Mouse (Mus musculus) lung, postnatal 10 days (tissue): ENCODE results near the gene BC037034.
A peak's percentile ranks its signal among the peaks of the same experiment; 100 is the strongest.
"Not testable (repeated sequence)": the region's sequence is repeated elsewhere in the genome, so short reads cannot be mapped to it uniquely, and the experiment has no call there.

Experiments used
- DNase-seq: peaks from one replicate; pipeline ENCODE4 v3.0.0; 2021

Gene BC037034

GRCm38 (mm10) chr5:138260834-138261233, 3.0 kb downstream of the BC037034 start:
- DNase-seq, result no peak

GRCm38 (mm10) chr5:138260051-138260450, 3.8 kb downstream of the BC037034 start:
- DNase-seq, result no peak

GRCm38 (mm10) chr5:138258993-138259392, 4.8 kb downstream of the BC037034 start:
- DNase-seq, result no peak

- DNase-seq, result no peak
Observed at GRCm38 (mm10) chr5:138258542-138258941, 5.3 kb downstream of the BC037034 start.

GRCm38 (mm10) chr5:138258078-138258477, 5.8 kb downstream of the BC037034 start:
- DNase-seq, result no peak

GRCm38 (mm10) chr5:138257585-138257978, 6.3 kb downstream of the BC037034 start:
- DNase-seq, result no peak

GRCm38 (mm10) chr5:138256966-138257584, 6.8 kb downstream of the BC037034 start:
- no peak for DNase-seq

GRCm38 (mm10) chr5:138256094-138256467, 7.8 kb downstream of the BC037034 start:
- DNase-seq, result no peak

- DNase-seq, result peak; percentile 97
Observed at GRCm38 (mm10) chr5:138255353-138256093, 8.3 kb downstream of the BC037034 start, which contains the start of gene Lamtor4. Lamtor4 (plus strand) TSS chr5:138255482.

- no peak for DNase-seq
Observed at GRCm38 (mm10) chr5:138253061-138253460, 10.8 kb downstream of the BC037034 start.

GRCm38 (mm10) chr5:138251144-138251543, 12.7 kb downstream of the BC037034 start:
- DNase-seq, result no peak

- peak; percentile 31 for DNase-seq
Observed at GRCm38 (mm10) chr5:138241511-138241910, 22.3 kb downstream of the BC037034 start.

- no peak for DNase-seq
Observed at GRCm38 (mm10) chr5:138234224-138234623, 29.6 kb downstream of the BC037034 start.

GRCm38 (mm10) chr5:138233778-138234177, 30.1 kb downstream of the BC037034 start:
- no peak for DNase-seq

GRCm38 (mm10) chr5:138229511-138229910, 34.3 kb downstream of the BC037034 start:
- DNase-seq, result no peak

GRCm38 (mm10) chr5:138228026-138228425, 35.8 kb downstream of the BC037034 start:
- peak; percentile 41 for DNase-seq

- no peak for DNase-seq
Observed at GRCm38 (mm10) chr5:138227367-138227766, 36.5 kb downstream of the BC037034 start.

- DNase-seq, result no peak
Observed at GRCm38 (mm10) chr5:138226491-138226890, 37.3 kb downstream of the BC037034 start.

GRCm38 (mm10) chr5:138225700-138226099, 38.1 kb downstream of the BC037034 start, which contains the start of gene Nxpe5:
Nxpe5 (plus strand) TSS chr5:138225898.
- DNase-seq, result no peak

- no peak for DNase-seq
Observed at GRCm38 (mm10) chr5:138223287-138223686, 40.5 kb downstream of the BC037034 start.

- DNase-seq, result peak; percentile 91
Observed at GRCm38 (mm10) chr5:138222111-138222510, 41.7 kb downstream of the BC037034 start.

GRCm38 (mm10) chr5:138219864-138220263, 44.0 kb downstream of the BC037034 start:
- DNase-seq, result no peak

- not testable (repeated sequence) for DNase-seq
Observed at GRCm38 (mm10) chr5:138216632-138217031, 47.2 kb downstream of the BC037034 start.
